Mouse (Mus musculus): ENCODE measurements around the gene Dtx4. TPM values are rescaled to one million over a fixed set of nuclear protein-coding genes. Genes with fewer than 3 reads are reported as not detected.
A peak's percentile ranks its signal among the peaks of the same experiment; 100 is the strongest.
"Not testable (repeated sequence)": the region's sequence is repeated elsewhere in the genome, so short reads cannot be mapped to it uniquely, and the experiment has no call there.

Gene Dtx4
- polyA plus RNA-seq (2015; fragmentation: Nextera tagmentation; extraction: Ambion mirVana) = 7.7 and 8.0 TPM in 2 replicates

- Histone ChIP-seq H3K4me2 (peak within 1 kb of the TSS; percentile 94), H3K9ac (peak within 1 kb of the TSS; percentile 70), H3K36me3 (no peaks in the 10 kb centered on the region), H3K27ac (peak within 1 kb of the TSS; percentile 90), H3K9me3 (no peaks in the 10 kb centered on the region), H3K4me1 (peaks cover 15% of the 10 kb centered on the region), H3K4me3 (peak within 1 kb of the TSS; percentile 64), H3K27me3 (peaks cover 5% of the 10 kb centered on the region; the same call in 1 of the 2 replicates)
- peak; percentile 89 for ATAC-seq (ENCODE audit: insufficient number of reproducible peaks, low FRiP score, low TSS enrichment, low read depth)
- under 1% methylated on average over 74 of the region's 80 CpGs for WGBS
Measured at GRCm38 (mm10) chr19:12501370-12502347, at the start of gene Dtx4. TSS of gene Dtx4 (minus strand) at chr19:12501454.

- WGBS = 72% methylated on average over 5 of the region's 5 CpGs
- no peak for ATAC-seq (ENCODE audit: insufficient number of reproducible peaks, low FRiP score, low TSS enrichment, low read depth)
- H3K36me3 ChIP-seq = no peaks in the 10 kb centered on the region
- H3K4me3 ChIP-seq = no peak overlapping the region
- H3K27ac ChIP-seq = no peak overlapping the region
- H3K4me1 ChIP-seq = no peaks in the 10 kb centered on the region
- no peaks in the 10 kb centered on the region for H3K27me3 ChIP-seq
- H3K9me3 ChIP-seq = no peaks in the 10 kb centered on the region
- H3K9ac ChIP-seq = no peak overlapping the region
- no peak overlapping the region for H3K4me2 ChIP-seq
Measured at GRCm38 (mm10) chr19:12550005-12550942, 49.0 kb upstream of the Dtx4 start.

- 75% methylated on average over 5 of the region's 5 CpGs for WGBS
- Histone ChIP-seq H3K4me1 (no peaks in the 10 kb centered on the region), H3K36me3 (no peaks in the 10 kb centered on the region), H3K4me2 (no peak overlapping the region), H3K27ac (no peak overlapping the region), H3K4me3 (no peak overlapping the region), H3K27me3 (no peaks in the 10 kb centered on the region), H3K9ac (no peak overlapping the region), H3K9me3 (no peaks in the 10 kb centered on the region)
- ATAC-seq (ENCODE audit: insufficient number of reproducible peaks, low FRiP score, low TSS enrichment, low read depth) = no peak
Measured at GRCm38 (mm10) chr19:12549166-12549565, 47.9 kb upstream of the Dtx4 start.

- not testable (repeated sequence) for ATAC-seq (ENCODE audit: insufficient number of reproducible peaks, low FRiP score, low TSS enrichment, low read depth); H3K9ac ChIP-seq; H3K27ac ChIP-seq; H3K36me3 ChIP-seq; H3K9me3 ChIP-seq; H3K4me1 ChIP-seq; H3K27me3 ChIP-seq; H3K4me3 ChIP-seq; H3K4me2 ChIP-seq
- WGBS = 79% methylated on average over 11 of the region's 11 CpGs
Measured at GRCm38 (mm10) chr19:12545440-12545839, 44.2 kb upstream of the Dtx4 start, which contains the start of gene Fam111a. TSS of gene Fam111a (plus strand) at chr19:12545740.

- Histone ChIP-seq H3K36me3 (no peaks in the 10 kb centered on the region), H3K4me3 (no peak overlapping the region), H3K27ac (no peak overlapping the region), H3K4me1 (no peaks in the 10 kb centered on the region), H3K9me3 (no peaks in the 10 kb centered on the region), H3K9ac (no peak overlapping the region), H3K27me3 (no peaks in the 10 kb centered on the region), H3K4me2 (no peak overlapping the region)
- no peak for ATAC-seq (ENCODE audit: insufficient number of reproducible peaks, low FRiP score, low TSS enrichment, low read depth)
- 14% methylated on average over 2 of the region's 2 CpGs for WGBS
Measured at GRCm38 (mm10) chr19:12541644-12542043, 40.4 kb upstream of the Dtx4 start.

- Histone ChIP-seq H3K27ac (no peak overlapping the region), H3K4me3 (no peak overlapping the region), H3K36me3 (no peaks in the 10 kb centered on the region), H3K4me2 (no peak overlapping the region), H3K9me3 (no peaks in the 10 kb centered on the region), H3K27me3 (no peaks in the 10 kb centered on the region), H3K4me1 (no peaks in the 10 kb centered on the region), H3K9ac (no peak overlapping the region)
- no peak for ATAC-seq (ENCODE audit: insufficient number of reproducible peaks, low FRiP score, low TSS enrichment, low read depth)
- WGBS = 67% methylated on average over 3 of the region's 3 CpGs
Measured at GRCm38 (mm10) chr19:12540727-12541126, 39.5 kb upstream of the Dtx4 start.

- Histone ChIP-seq H3K4me1 (no peaks in the 10 kb centered on the region), H3K36me3 (no peaks in the 10 kb centered on the region), H3K9me3 (no peaks in the 10 kb centered on the region), H3K4me2 (no peak overlapping the region), H3K4me3 (no peak overlapping the region), H3K9ac (no peak overlapping the region), H3K27ac (no peak overlapping the region), H3K27me3 (no peaks in the 10 kb centered on the region)
- ATAC-seq (ENCODE audit: insufficient number of reproducible peaks, low FRiP score, low TSS enrichment, low read depth) = no peak
- WGBS = 84% methylated on average over 1 of the region's 1 CpGs
Measured at GRCm38 (mm10) chr19:12539975-12540374, 38.7 kb upstream of the Dtx4 start.

- Histone ChIP-seq H3K27ac (no peak overlapping the region), H3K27me3 (no peaks in the 10 kb centered on the region), H3K9ac (no peak overlapping the region), H3K4me2 (no peak overlapping the region), H3K36me3 (no peaks in the 10 kb centered on the region), H3K4me1 (no peaks in the 10 kb centered on the region), H3K9me3 (no peaks in the 10 kb centered on the region), H3K4me3 (no peak overlapping the region)
- no peak for ATAC-seq (ENCODE audit: insufficient number of reproducible peaks, low FRiP score, low TSS enrichment, low read depth)
Measured at GRCm38 (mm10) chr19:12537168-12537567, 35.9 kb upstream of the Dtx4 start.

- 36% methylated on average over 4 of the region's 4 CpGs for WGBS
- Histone ChIP-seq H3K4me2 (no peak overlapping the region), H3K4me1 (no peaks in the 10 kb centered on the region), H3K9me3 (no peaks in the 10 kb centered on the region), H3K36me3 (no peaks in the 10 kb centered on the region), H3K27ac (no peak overlapping the region), H3K9ac (no peak overlapping the region), H3K27me3 (no peaks in the 10 kb centered on the region), H3K4me3 (no peak overlapping the region)
- ATAC-seq (ENCODE audit: insufficient number of reproducible peaks, low FRiP score, low TSS enrichment, low read depth) = no peak
Measured at GRCm38 (mm10) chr19:12523377-12523776, 22.1 kb upstream of the Dtx4 start.

- H3K36me3 ChIP-seq = no peaks in the 10 kb centered on the region
- H3K4me1 ChIP-seq = no peaks in the 10 kb centered on the region
- peak overlapping the region; percentile 41 for H3K4me3 ChIP-seq
- peak overlapping the region; percentile 61 for H3K4me2 ChIP-seq
- H3K9ac ChIP-seq = no peak overlapping the region
- no peaks in the 10 kb centered on the region for H3K9me3 ChIP-seq
- no peak overlapping the region for H3K27ac ChIP-seq
- ATAC-seq (ENCODE audit: insufficient number of reproducible peaks, low FRiP score, low TSS enrichment, low read depth) = no peak
- H3K27me3 ChIP-seq = no peaks in the 10 kb centered on the region
Measured at GRCm38 (mm10) chr19:12518541-12518890, 17.3 kb upstream of the Dtx4 start.

- no peaks in the 10 kb centered on the region for H3K36me3 ChIP-seq
- peak overlapping the region; percentile 41 for H3K4me3 ChIP-seq
- H3K4me1 ChIP-seq = no peaks in the 10 kb centered on the region
- no peaks in the 10 kb centered on the region for H3K9me3 ChIP-seq
- ATAC-seq (ENCODE audit: insufficient number of reproducible peaks, low FRiP score, low TSS enrichment, low read depth) = no peak
- H3K27me3 ChIP-seq = no peaks in the 10 kb centered on the region
- 0 out of 2 replicates have a peak overlapping the region, but pooled peaks have one; percentile 33 for H3K27ac ChIP-seq
- peak overlapping the region; percentile 11 for H3K9ac ChIP-seq
- H3K4me2 ChIP-seq = peak overlapping the region; percentile 61
- 2% methylated on average over 15 of the region's 16 CpGs for WGBS
Measured at GRCm38 (mm10) chr19:12517671-12518540, 16.7 kb upstream of the Dtx4 start.
